Mouse (Mus musculus): Measurements from ENCODE around the gene Tbx19. TPM values are rescaled to one million over a fixed set of nuclear protein-coding genes. Genes with fewer than 3 reads are reported as not detected.

The Tbx19 gene
- polyA plus RNA-seq, 1 experiment from 2014 or later: 0.36 TPM

DNA sequence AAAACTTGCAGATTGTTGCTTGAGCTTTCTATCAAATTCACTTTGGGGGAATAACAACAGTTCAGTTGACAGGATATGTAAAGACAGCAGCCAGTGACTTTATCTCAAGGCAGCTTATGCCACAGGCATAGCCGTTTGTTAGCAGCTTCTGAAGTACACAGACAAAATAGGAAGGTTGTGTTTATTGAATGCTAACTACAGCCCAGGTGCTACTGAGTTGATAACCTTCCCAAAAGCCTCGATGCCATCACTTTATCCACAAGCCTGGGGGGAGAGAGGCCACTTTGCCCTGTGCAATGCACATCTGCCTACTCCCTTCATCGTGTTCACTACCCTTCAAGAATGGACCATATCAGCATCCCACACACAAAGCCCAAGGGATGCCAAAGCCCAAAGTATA, 20.3 kb downstream of the Tbx19 start:
- Histone ChIP-seq H3K9ac (ENCODE audit: low read depth, low read length) (no peak overlapping the region), H3K4me3 (ENCODE audit: low read depth, low read length) (no peak overlapping the region), H3K27ac (replicated peaks; ENCODE audit: low read depth, low read length) (no peak overlapping the region), H3K9me3 (ENCODE audit: control insufficient read depth, low read length) (no peaks in the 10 kb centered on the region), H3K36me3 (ENCODE audit: control insufficient read depth, insufficient read depth, low read length) (no peaks in the 10 kb centered on the region), H3K4me1 (ENCODE audit: control insufficient read depth, insufficient read depth, low read length) (no peaks in the 10 kb centered on the region), H3K27me3 (replicated peaks; ENCODE audit: control insufficient read depth, insufficient read depth, low read length) (no peaks in the 10 kb centered on the region), H3K4me2 (ENCODE audit: low read depth, low read length) (no peak overlapping the region)
- no peak for DNase-seq (ENCODE audit: low spot score)
- 77% methylated on average over 3 of the region's 3 CpGs for WGBS
- no peak for ATAC-seq (ENCODE audit: low read depth)

DNA sequence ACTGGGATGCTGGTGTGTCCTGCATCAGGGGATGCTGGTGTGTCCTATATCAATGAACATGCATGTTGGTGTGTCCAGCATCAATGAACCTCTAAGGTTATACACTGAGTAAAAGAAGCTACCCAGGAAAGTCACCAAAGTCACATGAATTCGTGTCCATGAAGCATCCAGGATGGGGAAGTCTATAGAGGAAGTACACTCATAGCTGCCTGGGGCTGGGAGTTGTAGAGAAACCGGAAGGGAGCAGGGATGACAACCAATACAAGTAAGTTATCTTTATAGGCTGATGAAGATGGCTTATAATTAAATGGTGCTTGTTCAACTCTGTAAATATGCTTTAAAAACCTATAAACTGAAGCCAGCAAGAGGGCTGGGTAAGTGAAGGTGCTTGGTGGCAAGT, 26.7 kb downstream of the Tbx19 start:
- Histone ChIP-seq H3K27me3 (replicated peaks; ENCODE audit: control insufficient read depth, insufficient read depth, low read length) (no peaks in the 10 kb centered on the region), H3K36me3 (ENCODE audit: control insufficient read depth, insufficient read depth, low read length) (no peaks in the 10 kb centered on the region), H3K9ac (ENCODE audit: low read depth, low read length) (no peak overlapping the region), H3K4me2 (ENCODE audit: low read depth, low read length) (no peak overlapping the region), H3K27ac (replicated peaks; ENCODE audit: low read depth, low read length) (no peak overlapping the region), H3K4me1 (ENCODE audit: control insufficient read depth, insufficient read depth, low read length) (no peaks in the 10 kb centered on the region), H3K9me3 (ENCODE audit: control insufficient read depth, low read length) (no peaks in the 10 kb centered on the region), H3K4me3 (ENCODE audit: low read depth, low read length) (no peak overlapping the region)
- no peak for ATAC-seq (ENCODE audit: low read depth)
- DNase-seq (ENCODE audit: low spot score): no peak
- WGBS: 77% methylated on average over 2 of the region's 2 CpGs

DNA sequence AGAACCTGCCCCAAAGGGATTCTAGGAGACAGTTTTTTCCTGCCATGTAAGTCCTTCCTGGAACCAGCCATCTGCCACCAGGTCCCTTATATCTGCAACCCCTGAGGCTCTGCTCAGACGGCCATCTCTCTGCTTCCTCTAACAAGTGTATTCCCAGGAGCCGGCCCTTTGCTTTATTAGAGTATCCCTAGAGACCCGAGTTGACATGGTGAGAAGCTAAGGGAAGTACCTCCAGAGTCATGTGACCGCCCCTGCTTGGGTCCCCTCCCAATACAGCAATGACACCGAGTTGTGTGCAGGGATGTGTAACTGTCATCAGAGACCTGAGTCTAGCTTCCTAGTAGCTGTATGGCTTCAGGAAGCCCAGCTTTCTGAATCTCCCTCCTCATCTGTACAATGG, 27.3 kb downstream of the Tbx19 start:
- H3K27ac ChIP-seq (replicated peaks; ENCODE audit: low read depth, low read length): no peak overlapping the region
- H3K4me1 ChIP-seq (ENCODE audit: control insufficient read depth, insufficient read depth, low read length): no peaks in the 10 kb centered on the region
- peak; percentile 63; the same call in 1 of the 2 replicates for ATAC-seq (ENCODE audit: low read depth)
- no peak for DNase-seq (ENCODE audit: low spot score)
- no peaks in the 10 kb centered on the region for H3K27me3 ChIP-seq (replicated peaks; ENCODE audit: control insufficient read depth, insufficient read depth, low read length)
- H3K36me3 ChIP-seq (ENCODE audit: control insufficient read depth, insufficient read depth, low read length): no peaks in the 10 kb centered on the region
- H3K4me3 ChIP-seq (ENCODE audit: low read depth, low read length): no peak overlapping the region
- 61% methylated on average over 5 of the region's 5 CpGs for WGBS
- no peak overlapping the region for H3K9ac ChIP-seq (ENCODE audit: low read depth, low read length)
- no peak overlapping the region for H3K4me2 ChIP-seq (ENCODE audit: low read depth, low read length)
- H3K9me3 ChIP-seq (ENCODE audit: control insufficient read depth, low read length): no peaks in the 10 kb centered on the region

DNA sequence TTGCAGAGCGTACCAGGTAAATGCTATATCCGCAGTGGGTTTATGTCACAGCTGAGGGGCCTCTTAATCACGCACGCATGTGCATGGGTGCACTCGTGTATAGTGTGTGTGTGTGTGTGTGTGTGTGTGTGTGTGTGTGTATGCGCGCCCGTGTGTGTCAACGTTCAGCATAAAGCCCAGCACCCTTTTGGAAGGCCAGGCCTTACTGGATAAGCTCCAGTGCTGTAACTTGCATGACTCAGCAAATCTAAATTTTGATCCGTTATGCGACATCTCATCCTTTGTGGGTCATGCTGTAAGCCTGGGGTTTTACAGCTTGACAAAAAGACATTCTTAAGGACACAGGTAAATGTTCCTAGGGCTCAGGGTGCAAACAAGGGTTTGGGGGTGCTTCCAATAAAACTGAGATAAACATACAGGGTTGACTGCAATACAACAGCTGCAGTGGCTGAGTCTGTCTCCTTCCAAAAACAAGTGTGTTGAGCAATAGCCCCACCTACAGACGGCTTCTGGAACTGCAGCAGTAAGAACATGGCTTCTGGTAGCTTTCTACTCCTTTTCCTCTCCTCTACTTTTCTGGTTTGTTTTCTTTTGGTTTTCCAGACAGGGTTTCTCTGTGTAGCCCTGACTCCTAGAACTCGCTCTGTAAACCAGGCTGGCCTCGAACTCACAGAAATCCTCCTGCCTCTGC, 28.2 kb downstream of the Tbx19 start:
- Histone ChIP-seq H3K9me3 (ENCODE audit: control insufficient read depth, low read length) (no peaks in the 10 kb centered on the region), H3K9ac (ENCODE audit: low read depth, low read length) (no peak overlapping the region), H3K27me3 (replicated peaks; ENCODE audit: control insufficient read depth, insufficient read depth, low read length) (no peaks in the 10 kb centered on the region), H3K36me3 (ENCODE audit: control insufficient read depth, insufficient read depth, low read length) (no peaks in the 10 kb centered on the region), H3K4me2 (ENCODE audit: low read depth, low read length) (no peak overlapping the region), H3K4me1 (ENCODE audit: control insufficient read depth, insufficient read depth, low read length) (no peaks in the 10 kb centered on the region), H3K4me3 (ENCODE audit: low read depth, low read length) (no peak overlapping the region), H3K27ac (replicated peaks; ENCODE audit: low read depth, low read length) (no peak overlapping the region)
- peak; percentile 73 for DNase-seq (ENCODE audit: low spot score)
- WGBS: 73% methylated on average over 14 of the region's 14 CpGs
- ATAC-seq (ENCODE audit: low read depth): no peak

DNA sequence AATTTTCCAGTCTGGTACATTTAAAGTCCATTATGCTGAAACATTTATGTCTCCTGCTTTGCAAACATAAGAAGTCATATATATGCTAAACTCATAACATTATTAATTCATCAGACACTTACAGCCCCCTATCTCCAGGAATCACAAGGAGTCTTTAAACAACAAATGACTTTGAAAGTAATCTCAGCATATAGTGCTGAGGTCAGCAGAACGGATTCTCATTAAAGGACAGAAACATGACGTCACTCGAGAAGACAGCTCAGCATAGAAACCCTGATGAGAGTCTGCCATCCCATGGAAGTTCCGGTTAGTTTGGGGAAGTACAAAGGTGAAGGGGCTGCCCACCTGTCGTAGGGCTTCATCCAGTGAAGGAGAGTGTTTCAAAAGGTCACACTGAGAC, 31.0 kb downstream of the Tbx19 start:
- Histone ChIP-seq H3K9ac (ENCODE audit: low read depth, low read length) (no peak overlapping the region), H3K27ac (replicated peaks; ENCODE audit: low read depth, low read length) (no peak overlapping the region), H3K4me2 (ENCODE audit: low read depth, low read length) (no peak overlapping the region), H3K36me3 (ENCODE audit: control insufficient read depth, insufficient read depth, low read length) (no peaks in the 10 kb centered on the region), H3K4me3 (ENCODE audit: low read depth, low read length) (no peak overlapping the region), H3K27me3 (replicated peaks; ENCODE audit: control insufficient read depth, insufficient read depth, low read length) (no peaks in the 10 kb centered on the region), H3K4me1 (ENCODE audit: control insufficient read depth, insufficient read depth, low read length) (no peaks in the 10 kb centered on the region), H3K9me3 (ENCODE audit: control insufficient read depth, low read length) (no peaks in the 10 kb centered on the region)
- ATAC-seq (ENCODE audit: low read depth) (no peak), DNase-seq (ENCODE audit: low spot score) (no peak)
- WGBS: 69% methylated on average over 5 of the region's 5 CpGs

DNA sequence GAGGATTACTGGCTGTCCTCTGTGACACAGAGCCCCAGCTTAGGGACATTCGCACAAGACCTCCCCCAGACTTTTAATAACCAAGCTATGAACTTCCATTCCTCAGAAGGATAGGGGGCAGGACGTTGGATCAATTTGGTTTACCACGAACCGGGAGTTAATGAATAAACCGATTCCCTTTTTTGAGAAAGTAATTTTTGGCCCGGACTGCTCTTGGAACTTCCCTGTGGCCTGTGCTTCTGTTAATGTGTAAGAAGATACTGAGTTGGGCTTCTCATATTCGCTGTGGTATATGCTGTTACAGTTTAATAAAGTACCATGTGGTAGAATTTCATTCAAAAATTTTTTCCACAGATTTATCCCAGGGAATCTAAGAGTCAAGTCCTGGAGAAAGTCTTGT, 39.5 kb downstream of the Tbx19 start:
- no peaks in the 10 kb centered on the region for H3K36me3 ChIP-seq (ENCODE audit: control insufficient read depth, insufficient read depth, low read length)
- ATAC-seq (ENCODE audit: low read depth): no peak

DNA sequence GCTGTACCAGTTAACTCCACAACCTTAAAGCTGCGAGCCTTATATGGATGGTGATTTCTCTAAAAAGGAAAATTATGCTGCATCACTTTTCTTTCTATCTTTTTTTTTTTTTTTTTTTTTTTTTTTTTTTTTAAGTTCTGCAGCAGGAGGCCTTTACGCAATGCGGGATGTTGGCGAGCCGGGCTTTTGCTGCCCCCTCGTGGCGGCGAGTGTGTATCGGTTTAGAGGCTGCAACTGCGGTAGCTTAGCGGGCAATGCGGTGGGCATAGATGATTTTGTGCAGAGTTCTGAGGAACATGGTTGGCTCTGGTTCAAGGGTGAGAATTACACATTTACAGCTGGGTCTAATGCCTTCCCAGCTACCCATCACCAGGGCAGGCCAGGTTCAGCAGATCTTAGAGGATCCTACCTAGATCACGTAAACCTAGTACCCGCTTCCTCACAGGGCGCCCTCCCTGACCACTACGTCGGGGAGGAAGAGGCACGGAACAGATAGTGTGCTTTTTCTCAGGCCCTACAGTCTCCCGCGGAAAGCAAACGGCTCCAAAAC, 40.1 kb downstream of the Tbx19 start:
- WGBS: 25% methylated on average over 21 of the region's 21 CpGs
- ATAC-seq (ENCODE audit: low read depth): peak; percentile 75
- Histone ChIP-seq H3K4me2 (ENCODE audit: low read depth, low read length) (0 out of 2 replicates have a peak overlapping the region, but pooled peaks have one; percentile 33), H3K36me3 (ENCODE audit: control insufficient read depth, insufficient read depth, low read length) (no peaks in the 10 kb centered on the region), H3K27ac (replicated peaks; ENCODE audit: low read depth, low read length) (no peak overlapping the region), H3K9me3 (ENCODE audit: control insufficient read depth, low read length) (no peaks in the 10 kb centered on the region), H3K27me3 (replicated peaks; ENCODE audit: control insufficient read depth, insufficient read depth, low read length) (no peaks in the 10 kb centered on the region; the same call in 1 of the 2 replicates), H3K4me3 (ENCODE audit: low read depth, low read length) (no peak overlapping the region), H3K9ac (ENCODE audit: low read depth, low read length) (peak overlapping the region; percentile 40; the same call in 1 of the 2 replicates), H3K4me1 (ENCODE audit: control insufficient read depth, insufficient read depth, low read length) (0 out of 2 replicates have a peak, but pooled peaks cover 6% of the 10 kb centered on the region)
- peak; percentile 87 for DNase-seq (ENCODE audit: low spot score)

More for the DNA sequence above, 39.5 kb downstream of the Tbx19 start:
- Histone ChIP-seq H3K4me3 (ENCODE audit: low read depth, low read length) (no peak overlapping the region), H3K9me3 (ENCODE audit: control insufficient read depth, low read length) (no peaks in the 10 kb centered on the region), H3K4me1 (ENCODE audit: control insufficient read depth, insufficient read depth, low read length) (0 out of 2 replicates have a peak, but pooled peaks cover 6% of the 10 kb centered on the region), H3K27me3 (replicated peaks; ENCODE audit: control insufficient read depth, insufficient read depth, low read length) (no peaks in the 10 kb centered on the region; the same call in 1 of the 2 replicates), H3K4me2 (ENCODE audit: low read depth, low read length) (no peak overlapping the region), H3K9ac (ENCODE audit: low read depth, low read length) (no peak overlapping the region), H3K27ac (replicated peaks; ENCODE audit: low read depth, low read length) (no peak overlapping the region)
- 68% methylated on average over 7 of the region's 7 CpGs for WGBS
- DNase-seq (ENCODE audit: low spot score): no peak

DNA sequence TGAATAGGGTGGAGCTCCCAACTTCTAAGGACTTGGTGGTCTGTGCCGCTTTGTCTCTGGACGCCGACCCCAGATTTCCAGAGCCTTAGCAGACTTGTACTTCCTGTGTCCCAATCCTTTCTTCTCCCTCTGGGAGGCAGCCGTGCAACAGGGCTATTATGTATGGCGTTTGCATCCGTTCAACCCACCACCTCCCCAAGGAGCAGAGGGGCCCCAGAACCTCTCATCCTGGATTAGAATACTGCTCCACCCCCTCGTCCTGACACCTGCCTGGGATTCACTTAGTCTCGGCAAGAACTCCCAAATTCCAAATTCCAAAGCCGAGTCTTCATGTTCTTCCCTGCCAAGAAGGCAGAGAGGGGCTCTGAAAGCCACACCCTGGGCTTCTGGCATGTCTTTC, 40.8 kb downstream of the Tbx19 start:
- peak overlapping the region; percentile 28; the same call in 1 of the 2 replicates for H3K9ac ChIP-seq (ENCODE audit: low read depth, low read length)
- peak overlapping the region; percentile 33 for H3K4me2 ChIP-seq (ENCODE audit: low read depth, low read length)
- H3K36me3 ChIP-seq (ENCODE audit: control insufficient read depth, insufficient read depth, low read length): no peaks in the 10 kb centered on the region
- ATAC-seq (ENCODE audit: low read depth) (0 out of 2 replicates have a peak, but pooled peaks have one; percentile 31), DNase-seq (ENCODE audit: low spot score) (no peak)
- no peaks in the 10 kb centered on the region; the same call in 1 of the 2 replicates for H3K27me3 ChIP-seq (replicated peaks; ENCODE audit: control insufficient read depth, insufficient read depth, low read length)
- H3K27ac ChIP-seq (replicated peaks; ENCODE audit: low read depth, low read length): no peak overlapping the region
- no peak overlapping the region; the same call in 1 of the 2 replicates for H3K4me3 ChIP-seq (ENCODE audit: low read depth, low read length)
- 15% methylated on average over 8 of the region's 9 CpGs for WGBS
- 0 out of 2 replicates have a peak, but pooled peaks cover 6% of the 10 kb centered on the region for H3K4me1 ChIP-seq (ENCODE audit: control insufficient read depth, insufficient read depth, low read length)
- H3K9me3 ChIP-seq (ENCODE audit: control insufficient read depth, low read length): no peaks in the 10 kb centered on the region

Data from embryonic facial prominence, embryonic 14.5 days (tissue).